Mouse (Mus musculus) lung, adult 18-20 months (tissue): Measurements from ENCODE around the gene Foxp1.

Source experiments
- DNase-seq, 2 experiments: peaks; one replicate each; pipeline ENCODE4 v3.0.0; 2022; ENCODE audit warnings: mixed read lengths in 2 of 2

Foxp1 gene

DNA sequence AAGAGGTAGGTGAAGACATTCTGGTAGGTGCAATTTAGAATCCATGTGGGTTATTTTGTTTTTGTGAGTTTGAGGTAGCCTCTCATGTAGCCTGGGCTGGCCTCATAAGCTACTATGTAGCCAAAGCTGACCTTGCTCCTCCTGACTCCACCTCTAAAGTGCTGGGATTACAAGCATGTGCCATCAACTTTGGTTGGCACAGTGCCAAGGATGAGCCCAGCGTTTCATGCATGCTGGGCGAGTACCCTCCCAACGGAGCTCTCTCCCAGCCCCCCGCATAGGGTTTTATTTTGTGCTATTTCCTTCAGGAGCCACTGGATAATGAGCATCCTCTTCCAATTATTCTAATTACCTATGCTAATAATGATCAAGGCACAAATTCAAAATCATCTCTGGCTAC, 414.1 kb downstream of the Foxp1 start:
- DNase-seq, result no peak

DNA sequence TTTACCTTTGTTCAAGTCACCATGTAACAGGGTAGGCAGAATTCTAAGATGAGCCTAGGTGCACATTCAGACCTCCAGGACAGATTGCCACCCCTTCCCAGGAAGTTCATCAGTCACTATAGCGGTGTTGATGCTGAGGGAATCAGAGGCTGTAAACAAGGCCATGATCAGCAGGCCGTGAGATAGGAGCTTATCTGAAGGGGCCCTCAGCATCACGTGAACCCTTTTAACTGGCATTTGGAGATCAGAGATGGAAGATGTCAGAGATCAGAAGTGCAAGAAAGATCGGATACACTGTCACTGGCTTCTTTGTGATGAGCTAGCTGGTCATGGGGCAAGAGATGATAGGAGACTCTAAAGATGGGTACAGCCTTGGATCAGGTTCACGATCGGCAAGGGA, 414.8 kb downstream of the Foxp1 start:
- DNase-seq, result no peak

DNA sequence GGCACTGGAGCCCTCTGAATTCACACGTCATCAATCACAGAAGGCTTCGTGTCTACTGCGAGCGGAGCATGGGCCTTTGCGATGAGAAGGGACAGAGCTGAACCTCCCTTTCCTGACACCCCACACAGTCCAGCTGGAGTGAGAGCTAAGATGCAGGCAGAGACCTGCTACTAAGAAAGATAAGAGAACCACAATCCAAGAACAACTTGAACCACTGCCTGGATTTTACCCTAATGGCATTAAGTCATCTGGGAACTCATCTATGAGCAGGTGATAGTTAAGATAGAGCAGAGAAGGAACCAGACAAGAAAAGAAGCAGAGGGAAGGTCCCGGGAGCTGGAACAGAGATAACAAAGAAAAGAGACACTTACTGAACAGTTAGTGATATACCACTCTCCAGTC, 415.4 kb downstream of the Foxp1 start:
- DNase-seq, result no peak

DNA sequence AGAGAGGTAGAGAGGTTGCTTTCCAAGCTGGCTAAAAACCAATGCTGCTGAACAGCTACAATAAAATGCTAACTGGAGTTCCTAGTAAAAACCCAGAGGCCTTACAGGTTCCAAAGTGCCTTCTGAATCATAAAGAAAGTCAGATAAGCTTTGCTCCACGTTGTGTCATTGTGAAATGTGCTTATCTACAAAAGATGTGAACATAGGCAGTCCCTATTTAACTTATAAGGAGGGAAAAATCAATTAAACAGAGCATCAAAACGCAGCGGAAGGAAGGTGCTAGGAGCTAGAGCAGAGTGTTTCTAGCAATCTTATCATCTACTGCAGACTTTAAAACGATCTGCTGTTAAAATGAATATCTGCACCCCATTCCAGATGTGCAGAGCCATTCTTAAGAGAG, 416.5 kb downstream of the Foxp1 start:
- no peak for DNase-seq

DNA sequence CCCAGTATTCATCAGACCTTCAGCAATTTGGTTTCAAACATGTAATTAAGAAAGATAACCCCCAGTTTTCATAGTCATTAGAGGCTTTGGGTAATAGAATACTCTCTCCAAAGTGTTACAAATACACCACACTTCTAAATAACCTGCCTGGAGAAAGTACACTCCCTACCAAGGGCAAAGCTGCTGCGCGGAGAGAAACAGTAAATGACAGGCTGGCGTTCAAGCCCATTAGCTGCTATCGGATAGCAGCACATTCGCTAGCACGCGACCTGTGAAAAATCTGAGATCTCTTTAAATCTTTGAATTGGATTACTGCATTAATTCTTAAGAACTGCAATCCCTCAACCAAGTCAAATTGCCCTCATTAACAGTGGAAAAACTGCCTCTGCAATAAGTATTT, 418.1 kb downstream of the Foxp1 start:
- DNase-seq, result no peak

DNA sequence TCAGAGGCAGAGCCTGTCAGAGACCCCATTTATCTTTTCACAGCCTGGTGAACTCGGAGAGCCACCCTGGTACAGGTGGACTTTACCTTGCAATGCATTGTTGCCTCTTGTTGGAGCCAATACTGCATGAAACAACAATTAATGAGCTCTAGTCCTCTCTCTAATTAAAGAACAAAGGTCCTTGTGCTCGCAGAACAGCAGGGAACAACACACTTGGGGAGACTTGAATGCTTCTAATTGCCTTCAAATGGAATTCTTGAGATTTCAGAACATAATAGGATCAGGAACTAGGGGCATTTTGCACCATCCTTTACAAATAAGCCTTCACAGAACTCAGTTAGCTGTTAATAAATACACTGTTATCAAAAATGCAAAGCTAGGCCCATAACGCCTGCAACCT, 418.6 kb downstream of the Foxp1 start:
- DNase-seq, result no peak

DNA sequence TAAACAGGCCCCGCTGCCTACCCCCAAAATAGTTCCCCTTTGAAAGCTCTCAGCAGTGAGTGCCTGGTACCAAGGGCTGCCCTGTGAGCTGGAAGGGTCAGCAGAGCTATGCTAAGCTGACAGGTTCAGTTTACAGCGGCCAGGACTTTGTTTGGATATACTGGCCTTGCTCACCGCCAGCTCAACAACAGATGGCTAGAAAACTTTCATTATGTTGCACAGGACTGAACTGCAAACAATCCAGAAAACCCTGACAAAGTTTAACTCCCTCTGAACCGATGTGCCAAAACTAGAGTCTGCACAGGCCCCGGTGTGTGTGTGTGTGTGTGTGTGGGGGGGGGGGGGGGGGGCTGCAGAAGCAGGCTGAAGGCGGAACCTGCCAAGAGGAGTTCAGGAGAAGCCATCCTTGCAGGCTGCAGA, 421.0 kb downstream of the Foxp1 start:
- peak; percentile 17 to 29 for DNase-seq

DNA sequence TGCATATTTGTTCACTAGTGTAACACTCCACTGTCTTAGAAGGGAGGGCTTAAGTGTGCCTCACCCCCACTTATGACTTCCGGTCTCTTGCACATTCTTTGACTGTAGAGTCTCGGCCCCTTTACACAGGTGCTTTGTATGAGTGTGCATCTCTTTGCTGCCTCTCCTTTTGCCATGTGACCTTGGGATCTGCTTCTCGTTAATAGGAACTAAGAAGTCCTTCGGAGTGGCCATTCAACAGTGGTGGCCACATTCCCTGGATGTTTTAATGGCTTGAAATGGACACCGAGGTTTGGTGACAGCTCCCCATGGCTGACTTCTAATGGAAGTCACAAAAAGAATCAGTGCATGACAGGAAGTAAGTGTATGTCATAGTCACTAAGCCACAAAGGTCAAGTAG, 422.2 kb downstream of the Foxp1 start:
- peak in 1 of 2 experiments; percentile 21 for DNase-seq

DNA sequence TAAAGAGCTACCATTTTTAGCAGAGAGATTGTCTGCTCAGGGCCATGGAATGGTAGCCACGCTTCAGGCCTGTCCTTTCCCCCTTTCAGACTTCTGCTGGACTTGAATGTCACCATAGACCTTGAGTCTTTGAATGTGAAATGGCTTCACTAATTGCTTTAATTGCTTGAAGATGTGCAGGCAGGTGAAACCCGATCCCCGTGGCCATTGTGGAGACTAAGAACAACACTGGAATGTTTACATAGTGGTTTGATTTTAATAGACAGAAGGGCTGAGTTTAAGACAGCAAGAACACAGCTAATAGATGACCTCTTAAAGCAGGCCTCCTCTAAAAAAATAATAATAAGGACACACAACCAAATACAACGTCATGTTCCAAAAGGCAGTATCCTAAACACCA, 422.7 kb downstream of the Foxp1 start:
- DNase-seq, result no peak

DNA sequence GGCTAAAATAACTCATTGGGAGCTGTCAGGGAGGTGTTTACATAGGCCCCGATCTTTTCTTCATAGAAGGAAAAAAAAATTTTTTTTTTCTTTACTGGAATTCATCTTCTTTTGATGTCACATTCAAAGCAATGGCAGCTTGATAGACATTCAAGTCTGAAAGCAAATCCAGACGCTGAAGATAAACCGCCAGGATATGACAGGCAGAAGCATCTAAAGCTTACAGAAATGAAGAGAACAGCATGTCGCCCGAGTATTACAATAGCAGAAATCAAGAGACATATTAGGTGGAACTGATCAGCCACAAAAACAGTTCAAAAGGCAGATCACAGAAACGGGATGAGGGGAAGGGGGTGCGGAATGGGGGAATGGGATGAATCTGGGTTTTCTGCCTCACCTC, 425.3 kb downstream of the Foxp1 start:
- no peak for DNase-seq

DNA sequence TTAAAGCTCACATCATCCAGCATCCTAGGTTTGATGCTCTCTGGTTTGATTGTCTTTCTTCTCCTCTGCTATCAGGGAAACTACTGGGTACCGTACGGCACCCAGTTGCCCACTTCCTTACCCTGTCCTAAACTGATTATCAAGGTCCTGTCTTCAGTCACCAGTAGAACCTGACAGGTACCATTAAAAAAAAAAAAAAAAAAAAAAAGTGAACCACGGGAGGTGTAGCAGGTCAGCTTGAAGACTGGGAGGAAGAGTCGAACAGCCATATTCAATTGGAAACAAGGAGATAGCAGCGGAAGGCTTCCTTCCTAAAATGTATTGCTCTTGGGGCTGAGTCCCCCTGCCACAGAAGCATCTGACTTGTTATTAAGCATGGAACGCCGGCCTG, 425.8 kb downstream of the Foxp1 start:
- DNase-seq, result no peak

DNA sequence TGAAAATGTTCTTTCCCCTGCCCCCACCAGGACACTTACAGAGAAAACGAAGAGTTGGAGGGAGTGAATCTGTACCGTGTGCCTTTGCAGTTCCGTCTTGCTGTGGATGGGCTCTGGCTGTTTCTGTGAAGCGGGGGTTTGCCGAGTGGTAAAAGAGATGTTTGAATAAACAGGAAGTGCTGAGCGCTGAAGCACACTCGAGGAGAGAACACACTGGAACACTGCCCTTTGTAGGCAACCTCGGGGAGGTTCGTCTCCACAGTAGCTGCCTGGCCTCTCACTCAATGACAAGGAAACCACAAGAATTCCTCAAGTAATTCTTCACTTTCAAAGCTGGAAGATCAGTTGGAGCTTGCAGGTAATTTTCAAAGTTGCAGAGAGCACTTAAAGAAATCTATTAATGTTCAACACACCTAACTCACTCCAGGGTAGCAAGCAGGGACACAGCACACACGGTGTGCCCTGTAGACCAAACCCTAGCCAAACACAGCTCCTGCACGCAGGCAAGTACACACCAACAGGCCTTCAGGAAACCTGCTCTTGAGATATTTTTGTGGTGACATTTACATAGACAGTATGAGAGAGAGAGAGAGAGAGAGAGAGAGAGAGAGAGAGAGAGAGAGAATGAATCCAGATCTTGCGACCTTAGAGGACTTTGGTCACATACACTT, 426.3 kb downstream of the Foxp1 start:
- peak; percentile 86 to 91 for DNase-seq

DNA sequence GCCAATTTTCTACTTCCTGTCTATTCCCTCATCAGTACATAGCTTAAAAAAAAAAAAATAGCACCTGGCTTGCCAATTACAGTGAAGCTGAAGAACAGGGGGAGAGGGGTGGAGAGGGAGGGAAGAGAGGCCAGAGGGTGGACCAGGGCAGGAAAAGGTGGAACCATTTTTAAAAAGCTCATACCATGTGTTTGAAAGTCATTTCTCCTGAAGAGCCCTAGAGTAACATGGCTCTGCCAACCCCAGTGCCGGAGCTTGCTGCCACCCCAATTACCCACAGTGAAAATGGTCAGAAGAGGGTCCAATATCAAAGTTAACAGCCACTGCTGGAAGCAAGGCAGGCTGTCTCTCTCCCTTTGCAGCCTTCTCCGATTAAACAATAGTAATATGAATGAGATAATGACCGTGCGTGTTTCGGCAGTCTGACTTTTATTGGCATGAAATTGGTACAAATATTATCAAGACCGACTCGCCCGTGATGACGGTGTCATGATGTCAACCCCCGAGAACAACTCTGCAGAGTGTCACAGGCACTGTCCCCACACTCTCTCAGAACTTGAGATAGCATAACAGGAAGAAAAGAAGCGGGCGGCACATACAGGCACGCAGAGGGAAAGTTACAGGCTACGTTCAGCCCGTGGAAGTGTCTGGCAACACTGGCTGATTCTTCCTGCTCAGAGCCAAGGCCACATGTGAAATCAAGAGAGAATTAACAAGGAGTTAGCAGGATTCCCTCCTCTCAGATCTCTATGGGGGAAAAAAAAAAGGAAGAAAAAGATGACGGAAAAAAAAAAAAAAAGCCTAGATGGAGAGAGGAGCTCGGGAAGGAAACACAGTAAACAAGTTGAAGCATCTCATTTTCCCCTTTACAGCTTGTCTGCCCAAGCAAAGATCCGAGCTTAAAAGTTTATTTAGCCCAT, 427.1 kb downstream of the Foxp1 start:
- peak; percentile 42 to 58 for DNase-seq

DNA sequence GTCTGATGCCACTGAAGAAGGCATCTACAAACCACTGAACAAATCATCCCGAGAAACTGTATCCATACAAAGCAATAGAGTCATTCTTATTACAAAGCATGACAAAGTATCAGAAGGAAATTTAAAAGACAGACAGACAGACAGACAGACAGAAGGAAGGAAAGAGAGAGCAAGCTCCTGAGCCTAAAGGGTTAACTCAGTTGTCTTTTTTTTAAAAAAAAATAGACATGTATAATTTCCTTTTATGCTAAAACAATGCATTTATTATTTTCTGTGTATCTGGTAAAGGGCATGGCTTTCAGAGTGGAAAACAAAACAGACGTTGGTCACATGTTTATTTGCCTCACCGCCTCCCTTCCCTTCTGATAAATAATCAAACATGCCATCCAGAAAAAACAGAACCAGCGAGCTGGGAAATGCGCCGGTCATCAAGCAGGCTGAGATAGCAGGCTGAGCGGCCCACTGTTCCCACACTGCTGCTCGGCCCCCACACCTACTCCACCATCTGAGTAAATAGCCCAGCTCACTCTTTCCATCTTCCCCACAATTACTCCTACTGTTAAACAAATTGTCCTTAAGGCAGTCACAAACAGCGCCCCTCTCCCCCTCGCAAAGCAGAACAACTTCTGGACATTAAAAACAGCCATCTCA, 428.1 kb downstream of the Foxp1 start:
- DNase-seq, result peak; percentile 30 to 46

DNA sequence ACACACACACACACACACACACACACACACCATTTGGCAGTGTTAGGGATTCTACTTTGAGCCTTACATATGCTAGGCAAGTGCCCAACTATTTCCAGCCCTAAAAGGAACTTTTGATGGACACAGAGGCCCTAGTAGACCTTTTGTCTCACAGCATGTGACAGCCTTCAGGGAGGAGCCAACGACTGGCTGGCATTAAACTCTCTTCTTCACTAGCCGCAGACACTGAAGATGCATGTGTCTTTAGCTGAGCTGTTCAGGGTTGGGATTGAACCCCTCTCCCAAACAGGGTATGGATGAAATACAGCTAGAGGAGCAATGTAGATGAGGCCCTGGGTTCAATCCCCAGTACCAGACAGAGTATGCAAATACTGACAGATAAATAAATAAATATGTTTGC, 428.7 kb downstream of the Foxp1 start:
- DNase-seq, result no peak

DNA sequence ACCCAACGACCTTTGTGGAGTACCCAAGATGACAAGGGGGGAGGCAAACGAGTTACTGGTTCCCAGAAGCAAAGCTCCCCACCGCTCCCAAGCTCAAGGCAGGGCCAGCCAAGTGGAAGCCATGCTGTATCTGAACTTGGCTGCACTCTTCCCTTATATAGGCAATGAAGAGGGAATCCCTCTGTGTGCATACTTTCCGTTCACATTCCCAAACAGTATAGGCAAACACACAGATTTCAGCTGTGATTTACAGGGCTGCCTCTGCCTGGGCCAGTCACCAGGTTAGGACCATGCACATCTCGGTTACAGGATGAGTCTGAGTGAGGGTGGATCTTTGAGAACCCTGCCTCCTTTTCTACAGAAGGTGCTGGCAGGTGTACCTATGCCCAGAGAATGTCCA, 429.3 kb downstream of the Foxp1 start:
- DNase-seq, result no peak

DNA sequence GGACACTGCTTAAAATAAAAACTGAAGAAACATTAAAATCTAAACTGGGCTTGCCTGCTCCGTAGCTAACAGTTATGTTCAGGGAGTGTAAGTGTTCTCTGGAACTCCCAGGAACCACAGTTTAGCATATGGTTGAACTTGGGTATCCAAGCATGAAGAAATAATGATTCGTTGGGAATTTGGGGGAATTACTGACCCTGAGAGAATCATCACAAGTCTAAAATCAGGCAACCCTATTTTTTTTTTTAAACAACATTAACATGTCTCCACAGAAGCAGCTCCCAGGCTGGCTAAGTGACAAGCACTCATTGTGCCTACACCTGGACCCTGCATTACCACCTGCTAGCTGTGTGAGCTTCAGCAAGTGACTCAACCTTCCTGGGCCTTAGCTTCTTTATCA, 430.7 kb downstream of the Foxp1 start:
- no peak for DNase-seq

DNA sequence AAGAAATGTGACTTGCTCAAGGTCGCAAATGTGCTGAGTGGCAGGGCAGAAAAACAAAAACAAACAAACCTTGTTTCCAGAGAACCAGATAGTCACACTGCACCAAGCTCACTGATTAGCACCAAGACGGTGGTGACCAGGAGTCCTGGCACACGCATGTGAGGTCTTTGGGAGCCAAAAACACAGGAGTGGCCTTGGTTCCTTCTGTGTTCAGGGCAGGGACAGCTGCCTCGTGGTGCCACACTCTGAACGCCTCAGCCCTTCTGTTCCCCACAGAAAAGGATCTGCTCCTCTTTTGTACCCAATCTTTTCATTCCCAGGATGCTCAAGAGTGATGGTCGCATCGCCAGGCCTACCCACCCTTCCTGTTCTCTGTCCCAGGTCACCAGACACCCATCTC, 434.9 kb downstream of the Foxp1 start:
- DNase-seq, result no peak

DNA sequence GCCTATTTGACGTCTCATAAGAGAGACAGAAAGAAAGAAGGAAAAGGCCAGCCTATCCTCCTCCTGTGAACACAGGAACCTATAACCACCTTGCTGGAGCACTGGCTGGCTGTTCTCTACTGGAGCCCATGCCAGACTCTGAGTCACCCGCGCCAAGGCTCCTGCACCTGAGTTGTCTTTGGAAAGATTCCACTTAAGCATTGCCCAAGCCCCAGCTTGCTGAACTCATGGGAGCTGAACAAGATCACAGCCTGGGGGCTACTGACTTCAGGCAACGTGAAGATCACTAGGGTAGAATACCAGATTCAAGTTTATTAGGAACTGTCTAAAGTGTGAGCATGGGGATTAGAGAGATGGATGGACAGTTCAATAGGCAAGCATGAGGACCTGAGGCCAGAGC, 437.6 kb downstream of the Foxp1 start:
- DNase-seq, result peak; percentile 80 to 86

DNA sequence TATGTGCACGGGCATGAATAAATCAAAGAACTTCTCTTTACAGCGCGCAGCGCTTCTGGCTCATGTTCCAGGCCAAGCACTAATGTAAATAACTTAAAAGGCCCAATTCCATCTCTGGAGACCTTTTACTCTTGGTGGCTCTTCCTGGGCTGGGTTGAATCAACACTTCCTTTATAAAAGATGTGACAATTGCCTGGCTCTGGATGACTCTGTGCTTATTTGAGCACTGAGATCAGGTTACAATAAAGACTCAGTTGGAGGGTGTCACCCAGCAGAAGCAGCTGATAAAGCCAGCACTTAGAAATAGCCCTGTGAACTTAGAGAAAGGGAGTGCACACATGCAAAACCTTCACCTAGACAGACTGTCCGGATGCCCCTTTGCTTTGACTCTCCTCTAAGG, 441.3 kb downstream of the Foxp1 start:
- DNase-seq, result no peak

DNA sequence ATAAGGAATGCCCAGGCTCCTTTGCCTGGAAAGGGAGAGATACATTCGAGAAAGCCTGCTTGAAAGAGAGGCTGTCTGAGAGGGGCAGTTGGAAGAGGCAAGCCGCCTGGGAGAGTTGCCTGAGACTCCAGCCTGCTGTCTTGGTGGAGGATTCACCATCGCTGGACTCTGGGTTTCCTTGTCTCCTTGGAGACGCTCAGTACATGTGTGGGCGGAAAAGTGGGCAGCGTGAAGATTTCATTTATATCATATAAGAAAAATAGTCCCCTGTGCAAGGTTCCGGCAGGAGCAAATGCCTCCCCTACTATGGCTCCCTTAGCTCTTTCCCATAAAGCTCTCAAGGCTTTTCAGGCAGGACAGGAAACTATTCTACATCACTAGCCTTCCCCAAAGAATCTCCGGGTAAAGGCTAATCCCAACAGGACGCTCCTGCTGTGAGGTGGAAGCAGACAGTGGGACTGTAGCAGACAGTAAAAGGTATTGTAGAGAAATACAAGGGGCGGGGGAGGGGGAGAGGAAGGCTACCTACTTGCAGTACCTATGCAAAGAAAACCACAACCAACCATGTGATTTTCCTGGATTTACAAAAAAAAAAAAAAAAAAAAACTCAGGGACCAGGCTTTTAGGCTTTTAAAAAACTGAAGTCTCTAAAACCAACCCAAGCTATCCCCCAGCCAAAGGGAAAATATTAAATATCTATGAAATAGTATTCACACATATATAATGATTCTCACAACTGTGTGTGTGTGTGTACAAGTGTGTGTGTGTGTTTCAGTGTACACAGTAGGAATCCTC, 443.3 kb downstream of the Foxp1 start:
- no peak for DNase-seq

DNA sequence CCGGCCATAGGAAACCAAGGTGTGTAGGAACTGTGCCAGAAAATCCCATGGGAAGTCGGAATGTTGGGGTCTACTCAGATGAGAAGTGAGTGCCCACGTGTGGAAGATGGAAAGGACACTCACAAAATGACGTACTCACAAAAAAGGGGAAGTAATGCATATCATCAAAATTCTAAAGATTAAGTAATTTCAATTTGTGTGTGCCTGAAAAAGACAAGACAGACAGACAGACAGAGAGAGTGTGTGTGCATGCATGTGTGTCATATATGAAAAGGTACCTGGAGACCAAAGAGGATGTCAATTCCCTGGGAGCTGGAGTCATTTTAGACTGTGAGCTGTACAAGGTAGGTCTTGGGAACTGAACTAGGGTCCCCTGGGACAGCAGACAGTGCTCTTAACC, 444.4 kb downstream of the Foxp1 start:
- DNase-seq, result no peak
